Mouse (Mus musculus) cortical plate, adult 2 months (tissue): ENCODE measurements around the gene Casq2. TPM values are rescaled to one million over a fixed set of nuclear protein-coding genes. Genes with fewer than 3 reads are reported as not detected.

ENCODE experiments used
- H3K27ac ChIP-seq: fragments of 200-500 bp; 2 replicates; pipeline ENCODE4 v1.5.1; 2012; ENCODE audit warnings: low read length, control low read depth, inconsistent platforms; ENCODE audit not compliant: insufficient read depth
- H3K4me1 ChIP-seq: fragments of 200-500 bp; 2 replicates; pipeline ENCODE4 v1.6.1; 2011; ENCODE audit warnings: low read length; ENCODE audit not compliant: control insufficient read depth, insufficient read depth
- H3K4me3 ChIP-seq: fragments of 200-500 bp; 2 replicates; pipeline ENCODE4 v1.5.1; 2011; ENCODE audit warnings: mild to moderate bottlenecking, low read length, control low read depth; ENCODE audit not compliant: insufficient read depth
- CTCF ChIP-seq: fragments of 200-500 bp; IDR thresholded peaks from 2 replicates; pipeline ENCODE4 v1.5.1; 2011; ENCODE audit warnings: mild to moderate bottlenecking, control low read depth, low read length; ENCODE audit not compliant: insufficient read depth; ENCODE audit errors: extremely low read depth
- POLR2A ChIP-seq: fragments of 200-500 bp; IDR thresholded peaks from 2 replicates; pipeline ENCODE4 v1.6.1; 2011; ENCODE audit warnings: mild to moderate bottlenecking, low read length, control low read depth; ENCODE audit not compliant: insufficient read depth; ENCODE audit errors: extremely low read depth
- polyA plus RNA-seq: library from polyadenylated mRNA; depleted of rRNA; stranded (reverse); fragments of >200 nt; gene quantifications from 2 replicates; pipeline ENCODE4 v1.2.3, GENCODE M21; 2012; rRNA removed

The Casq2 gene
- polyA plus RNA-seq, 1 experiment, result 6.4 TPM

DNA sequence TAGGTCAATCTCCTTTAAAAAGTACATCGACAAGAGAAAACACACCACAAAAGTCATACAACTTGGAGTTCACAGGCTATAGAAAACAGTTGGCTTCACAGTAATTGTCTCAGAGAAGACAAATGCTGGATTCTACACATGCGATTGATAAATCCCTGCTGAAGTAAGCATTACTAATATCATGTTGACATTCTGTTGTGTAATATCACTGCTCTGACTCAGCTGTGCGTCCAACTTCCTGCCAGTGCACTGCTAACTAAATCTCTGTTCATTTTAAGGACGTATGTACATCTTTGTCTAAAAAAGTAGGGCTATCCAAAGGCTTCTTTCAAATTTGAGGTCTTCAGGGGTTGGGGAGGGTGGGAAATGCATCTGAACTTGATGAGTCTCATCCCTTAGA lies 101.2 kb downstream of the Casq2 start:
- Histone ChIP-seq H3K4me3 (no peak overlapping the region), H3K4me1 (no peaks in the 10 kb centered on the region), H3K27ac (no peak overlapping the region)
- TF ChIP-seq CTCF (no peak), POLR2A (no peak)

DNA sequence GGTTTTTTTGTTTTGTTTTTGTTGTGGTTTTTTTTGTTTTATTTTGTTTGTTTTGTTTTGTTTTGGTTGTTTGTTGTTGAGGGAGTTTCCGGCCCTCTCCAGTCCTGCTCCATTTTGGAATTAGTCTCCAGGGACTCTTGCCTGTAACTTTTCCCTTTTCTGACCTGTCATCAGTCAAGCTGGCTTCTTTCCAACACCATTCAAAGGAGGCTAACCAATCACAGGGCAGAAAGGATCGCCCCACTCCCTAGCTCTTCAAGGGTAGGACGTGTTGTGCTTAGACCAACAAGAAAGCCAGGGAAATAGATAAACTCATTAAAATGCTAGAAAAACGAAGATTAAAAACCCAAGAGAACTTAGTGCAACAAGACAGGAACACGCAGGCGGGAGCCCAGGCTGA lies 102.8 kb downstream of the Casq2 start:
- Histone ChIP-seq H3K4me3 (no peak overlapping the region), H3K27ac (no peak overlapping the region), H3K4me1 (no peaks in the 10 kb centered on the region)
- no peak for TF ChIP-seq CTCF
- no peak for TF ChIP-seq POLR2A

DNA sequence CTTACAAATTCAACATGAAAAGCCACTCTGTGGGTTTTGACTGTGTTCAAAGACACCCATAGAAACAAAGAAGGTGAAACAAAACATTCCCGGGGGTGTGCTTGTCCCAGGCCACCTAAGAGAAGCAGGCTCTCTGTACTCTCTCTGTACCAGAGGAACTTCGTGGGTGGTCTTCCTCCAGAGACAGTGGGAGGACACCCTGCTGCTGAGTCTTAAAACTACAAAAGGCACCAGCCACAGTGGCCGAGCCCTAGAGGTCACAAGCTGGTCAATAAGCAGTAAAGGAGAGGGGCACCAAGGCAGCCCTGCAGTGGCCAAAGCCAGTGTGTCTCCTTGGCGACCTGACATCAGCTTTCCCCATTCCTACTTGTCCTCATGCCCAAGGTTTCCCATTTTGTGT lies 103.8 kb downstream of the Casq2 start:
- no peaks in the 10 kb centered on the region; the same call in 1 of the 2 replicates for H3K4me1 ChIP-seq
- no peak overlapping the region for H3K27ac ChIP-seq

DNA sequence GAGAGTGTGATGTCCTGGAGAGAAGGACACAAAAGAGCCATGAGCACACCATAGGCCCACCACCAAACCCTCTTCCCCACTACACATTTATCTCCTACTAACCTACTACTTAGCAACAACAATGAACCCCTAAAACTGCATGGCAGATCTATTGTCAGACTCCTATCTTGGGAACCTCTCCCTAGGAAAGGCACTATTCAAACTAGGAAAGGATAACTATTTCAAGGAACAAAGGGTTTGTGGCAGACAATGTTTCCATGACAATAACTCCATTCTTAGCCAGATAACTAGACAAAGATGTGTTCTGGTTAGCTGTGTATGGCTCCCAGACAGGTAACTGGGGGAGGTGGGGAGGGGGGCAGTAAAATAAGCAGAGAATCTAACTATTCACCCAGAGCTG lies 104.4 kb downstream of the Casq2 start:
- no peak overlapping the region for H3K27ac ChIP-seq
- no peaks in the 10 kb centered on the region; the same call in 1 of the 2 replicates for H3K4me1 ChIP-seq
- TF ChIP-seq CTCF, result no peak

More for the DNA sequence above, 103.8 kb downstream of the Casq2 start:
- H3K4me3 ChIP-seq, result no peak overlapping the region
- no peak for TF ChIP-seq CTCF
- no peak for TF ChIP-seq POLR2A

DNA sequence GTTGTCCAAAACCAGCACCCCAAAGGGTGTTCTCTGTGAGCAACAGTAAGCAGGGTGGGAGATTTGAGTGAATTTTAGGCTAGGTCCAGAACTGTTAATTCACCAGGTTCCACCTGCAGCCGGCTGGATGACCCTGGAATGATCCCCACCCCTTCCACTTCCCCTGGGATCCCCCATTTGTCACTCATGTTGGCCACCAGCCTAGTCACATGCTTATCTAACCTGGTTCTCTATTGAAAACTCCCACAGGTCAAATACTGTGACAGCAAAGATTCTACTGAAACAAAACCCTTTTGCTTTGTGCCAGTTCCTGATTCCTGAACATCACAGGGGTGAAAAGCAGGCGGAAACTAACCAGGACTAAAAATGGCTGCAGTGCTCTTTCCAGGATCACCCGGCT lies 105.4 kb downstream of the Casq2 start:
- no peak overlapping the region for H3K27ac ChIP-seq
- H3K4me1 ChIP-seq, result no peaks in the 10 kb centered on the region; the same call in 1 of the 2 replicates
- TF ChIP-seq CTCF (no peak), POLR2A (no peak)
- H3K4me3 ChIP-seq, result no peak overlapping the region

More for the DNA sequence above, 104.4 kb downstream of the Casq2 start:
- H3K4me3 ChIP-seq, result no peak overlapping the region

DNA sequence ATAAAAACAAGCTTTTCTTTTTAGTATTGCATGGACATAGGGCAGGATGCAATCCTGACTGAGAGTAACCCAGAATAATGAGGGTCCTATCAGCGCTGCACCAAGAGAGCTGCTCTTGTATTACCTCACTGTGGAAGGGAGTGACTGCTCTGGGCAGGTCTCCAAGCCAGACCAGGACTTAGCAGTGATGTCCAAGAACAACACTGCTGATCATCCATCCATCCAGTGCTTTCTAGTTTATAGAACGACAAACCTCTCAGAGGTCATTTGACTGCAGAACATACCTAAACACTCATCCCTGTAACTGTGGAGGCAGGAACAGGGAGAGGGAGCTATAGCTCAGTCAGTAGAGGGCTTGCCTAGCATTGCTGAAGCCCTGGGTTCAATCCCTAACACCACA lies 106.4 kb downstream of the Casq2 start:
- no peak overlapping the region for H3K4me3 ChIP-seq

DNA sequence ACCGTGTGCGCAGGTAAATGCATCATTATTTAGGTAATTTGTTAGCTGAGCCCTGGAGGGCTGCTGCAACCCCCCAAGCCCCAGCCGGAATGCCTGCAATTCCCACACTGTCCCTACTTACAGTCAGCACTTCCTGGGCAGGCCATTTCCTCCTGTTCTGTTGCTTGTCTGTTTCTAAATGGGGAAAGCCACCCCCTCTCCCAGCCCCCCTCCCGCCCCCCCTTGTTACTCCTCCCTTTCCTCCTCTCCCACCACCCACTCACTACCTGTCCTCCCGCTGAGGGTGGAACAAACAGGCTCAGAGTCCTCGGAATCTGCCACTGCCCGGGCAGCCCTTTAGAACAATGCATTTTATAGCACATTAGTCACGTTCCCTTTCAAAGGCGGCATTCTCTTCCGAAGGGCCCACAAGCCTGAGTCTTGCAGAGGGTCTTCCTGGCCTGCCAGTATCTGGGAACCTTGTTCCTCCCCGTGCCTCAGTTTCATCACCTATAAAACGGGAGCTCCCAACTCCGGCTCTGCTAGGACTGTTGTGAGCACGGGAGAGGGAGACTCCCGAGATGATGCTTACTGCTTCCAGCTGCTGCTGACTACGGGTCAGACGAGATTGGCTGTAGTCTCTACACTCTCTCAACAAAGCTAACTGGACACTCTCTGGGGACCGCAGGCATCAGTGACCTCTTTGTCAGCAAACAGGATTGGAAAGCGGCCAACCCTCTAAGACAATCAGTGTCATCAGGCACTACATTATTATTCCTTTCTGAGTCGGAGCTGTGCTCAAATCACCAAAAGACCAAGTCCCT lies 107.5 kb downstream of the Casq2 start:
- no peak for TF ChIP-seq CTCF
- TF ChIP-seq POLR2A, result no peak
- Histone ChIP-seq H3K4me1 (no peaks in the 10 kb centered on the region; the same call in 1 of the 2 replicates), H3K27ac (no peak overlapping the region), H3K4me3 (no peak overlapping the region)

More for the DNA sequence above, 106.4 kb downstream of the Casq2 start:
- Histone ChIP-seq H3K4me1 (no peaks in the 10 kb centered on the region; the same call in 1 of the 2 replicates), H3K27ac (no peak overlapping the region)
- TF ChIP-seq POLR2A (no peak), CTCF (no peak)

DNA sequence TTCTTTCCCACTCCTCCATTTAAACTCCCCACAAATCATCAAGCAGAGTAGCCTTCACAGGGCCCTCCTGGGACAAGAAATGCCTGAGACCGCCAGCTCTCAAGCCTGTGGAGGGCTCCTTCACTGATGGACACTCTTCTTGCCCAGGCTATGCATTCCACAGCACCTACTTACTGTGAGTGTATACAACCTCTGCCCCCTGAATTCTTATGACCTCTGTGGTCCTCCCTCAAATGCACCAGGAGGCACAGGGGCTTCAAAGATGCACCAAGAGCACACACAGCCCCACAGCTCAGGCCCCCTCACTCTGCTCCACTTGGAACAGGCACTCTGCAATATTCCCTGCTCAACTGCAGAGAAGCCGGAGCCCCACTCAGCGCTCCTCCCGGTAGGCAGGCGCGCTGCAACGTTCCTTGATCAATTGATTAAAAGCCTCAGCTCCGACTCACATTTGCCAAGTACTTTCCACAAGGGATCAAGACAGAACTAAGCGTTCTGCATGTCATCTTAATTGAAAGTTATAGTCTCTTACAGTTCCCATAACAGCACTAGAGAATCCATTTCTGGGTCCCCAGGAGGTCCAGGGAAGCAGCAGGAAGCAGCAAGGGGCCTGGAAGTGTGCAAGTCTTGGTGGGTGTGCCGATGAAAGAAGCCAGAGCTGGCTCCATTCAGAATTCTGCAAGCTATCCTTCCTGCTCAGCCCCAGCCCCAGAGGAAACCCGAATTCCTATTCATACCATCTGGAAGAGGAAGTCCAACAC lies 108.3 kb downstream of the Casq2 start:
- peaks cover 3% of the 10 kb centered on the region for H3K4me1 ChIP-seq
- H3K4me3 ChIP-seq, result no peak overlapping the region
- H3K27ac ChIP-seq, result no peak overlapping the region
- TF ChIP-seq CTCF (no peak), POLR2A (no peak)

DNA sequence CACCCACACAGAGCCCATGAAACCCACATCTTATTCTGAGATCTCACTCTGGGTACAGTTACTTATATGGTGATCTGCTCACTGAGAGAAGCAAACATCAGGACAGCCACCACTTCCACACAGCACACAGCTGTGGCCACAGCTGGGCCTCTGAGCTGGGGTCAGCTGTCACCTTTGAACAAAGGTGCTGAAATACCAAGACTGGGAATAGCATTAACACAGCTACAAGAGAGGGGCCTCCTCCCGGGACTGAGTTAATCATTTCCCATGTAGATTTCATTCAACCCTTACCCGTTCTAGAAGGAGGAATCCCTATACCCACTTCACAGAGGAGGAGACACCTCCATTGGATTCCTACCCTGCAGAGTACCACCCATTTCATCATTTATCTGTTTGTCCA lies 109.5 kb downstream of the Casq2 start:
- H3K4me1 ChIP-seq, result peaks cover 3% of the 10 kb centered on the region
- no peak overlapping the region for H3K4me3 ChIP-seq

More for the DNA sequence above, 109.5 kb downstream of the Casq2 start:
- no peak for TF ChIP-seq CTCF
- TF ChIP-seq POLR2A, result no peak
- H3K27ac ChIP-seq, result no peak overlapping the region

Other genes with a start within 250 kb of the Casq2 start
- gene Mab21l3, start 237.5 kb upstream of the Casq2 start, polyA plus RNA-seq, result 0.15 and 0.17 TPM in 2 replicates
- 5.3 and 5.6 TPM in 2 replicates for gene Slc22a15, start 162.0 kb upstream of the Casq2 start, polyA plus RNA-seq
- gene Nhlh2, start 76.3 kb upstream of the Casq2 start, polyA plus RNA-seq, result 0.02 and 0.13 TPM in 2 replicates
- gene Vangl1, start 118.3 kb downstream of the Casq2 start, polyA plus RNA-seq, result 4.5 and 5.0 TPM in 2 replicates